In genomic region chr1:138385156-138385841, GRCm38 (mm10) we compare ENCODE assay signal across 9 mouse cellular contexts.
A peak's percentile ranks its signal among the peaks of the same experiment; 100 is the strongest.
DNase-seq lines count a peak whose midpoint lies in the region; ATAC-seq and TF ChIP-seq lines count a peak whose summit lies in the region.
"Had no signal": no experiment of that assay in that cellular context is flagged by ENCODE, and none has a peak within 500 bp of the region (broad histone marks: within the 10 kb centered on the region; RNA-seq: fewer than 3 reads in every experiment).

No protein-coding gene starts in this region.

- no peaks in the 10 kb centered on the region for H3K9me3 ChIP-seq in heart, embryonic 15.5 days (replicated peaks)
- no peaks in the 10 kb centered on the region for H3K9me3 ChIP-seq in forebrain, postnatal 0 days (ENCODE audit: low read length)
- no peaks in the 10 kb centered on the region for H3K9me3 ChIP-seq in midbrain, embryonic 13.5 days
- H3K9me3 ChIP-seq: embryonic facial prominence, embryonic 13.5 days had no signal

- WGBS in heart, embryonic 15.5 days: 57% methylated on average over 19 of the region's 19 CpGs
- 23% methylated on average over 19 of the region's 19 CpGs for WGBS in forebrain, postnatal 0 days
- WGBS in midbrain, embryonic 13.5 days: 24% methylated on average over 19 of the region's 19 CpGs

- no peaks in the 10 kb centered on the region for H3K27me3 ChIP-seq in heart, embryonic 15.5 days
- H3K27me3 ChIP-seq in forebrain, postnatal 0 days (ENCODE audit: insufficient read depth, low read length): no peaks in the 10 kb centered on the region
- no peaks in the 10 kb centered on the region for H3K27me3 ChIP-seq in midbrain, embryonic 13.5 days
- H3K27me3 ChIP-seq: embryonic facial prominence, embryonic 13.5 days had no signal

- no peak for TF ChIP-seq CTCF in forebrain, postnatal 0 days (IDR thresholded peaks at IDR 0.05; ENCODE audit: low read depth)
- TF ChIP-seq CTCF in left cerebral cortex, adult 2 months (IDR thresholded peaks at IDR 0.05): no peak

- H3K4me2 ChIP-seq in heart, embryonic 15.5 days: peak overlapping the region; percentile 7; the same call in 1 of the 2 replicates
- H3K4me2 ChIP-seq in forebrain, postnatal 0 days (ENCODE audit: low read depth): peak overlapping the region; percentile 35
- peak overlapping the region; percentile 42 for H3K4me2 ChIP-seq in midbrain, embryonic 13.5 days (replicated peaks)
- H3K4me2 ChIP-seq: embryonic facial prominence, embryonic 13.5 days had no signal

- H3K4me3 ChIP-seq in heart, embryonic 15.5 days: no peak overlapping the region
- no peak overlapping the region for H3K4me3 ChIP-seq in forebrain, postnatal 0 days (ENCODE audit: low read depth, low read length)
- 0 out of 2 replicates have a peak overlapping the region, but pooled peaks have one; percentile 6 for H3K4me3 ChIP-seq in midbrain, embryonic 13.5 days (replicated peaks)
- H3K4me3 ChIP-seq in left cerebral cortex, adult 2 months: no peak overlapping the region
- H3K4me3 ChIP-seq: embryonic facial prominence, embryonic 13.5 days had no signal

- H3K27ac ChIP-seq in heart, embryonic 15.5 days: no peak overlapping the region
- no peak overlapping the region for H3K27ac ChIP-seq in forebrain, postnatal 0 days (ENCODE audit: low read depth, low read length)
- peak overlapping the region; percentile 87 for H3K27ac ChIP-seq in midbrain, embryonic 13.5 days
- H3K27ac ChIP-seq in left cerebral cortex, adult 2 months: no peak overlapping the region
- H3K27ac ChIP-seq: embryonic facial prominence, embryonic 13.5 days had no signal

- no peak overlapping the region for H3K9ac ChIP-seq in heart, embryonic 15.5 days
- H3K9ac ChIP-seq in forebrain, postnatal 0 days: no peak overlapping the region
- no peak overlapping the region for H3K9ac ChIP-seq in midbrain, embryonic 13.5 days (replicated peaks)
- H3K9ac ChIP-seq: embryonic facial prominence, embryonic 13.5 days had no signal

- intact Hi-C loops in heart, postnatal 25 days (cut with DNase I): no loop called here
- intact Hi-C loops in left cerebral cortex, adult 2 months (cut with DNase I): no loop called here

- H3K36me3 ChIP-seq in heart, embryonic 15.5 days: no peaks in the 10 kb centered on the region
- no peaks in the 10 kb centered on the region for H3K36me3 ChIP-seq in forebrain, postnatal 0 days (ENCODE audit: insufficient read depth)
- H3K36me3 ChIP-seq in midbrain, embryonic 13.5 days: no peaks in the 10 kb centered on the region
- H3K36me3 ChIP-seq: embryonic facial prominence, embryonic 13.5 days had no signal

- no peak for DNase-seq in heart, postnatal 25 days (ENCODE audit: low spot score)
- peak; percentile 55 for DNase-seq in MN1 (ENCODE audit: low spot score)
- peak; percentile 12 for DNase-seq in forebrain, postnatal 0 days
- no peak for DNase-seq in frontal cortex, postnatal 36 days (ENCODE audit: low spot score in 2 of 2)
- no peak for DNase-seq in heart, adult 8-10 months (ENCODE audit: low spot score)
- DNase-seq in left cerebral cortex, adult 2 months (ENCODE audit: extremely low spot score in 1 of 2, low spot score in 2 of 2): no peak

- no peaks in the 10 kb centered on the region for H3K4me1 ChIP-seq in heart, embryonic 15.5 days (replicated peaks)
- no peaks in the 10 kb centered on the region for H3K4me1 ChIP-seq in forebrain, postnatal 0 days (ENCODE audit: insufficient read depth)
- peaks cover 25% of the 10 kb centered on the region for H3K4me1 ChIP-seq in midbrain, embryonic 13.5 days (replicated peaks)
- H3K4me1 ChIP-seq: embryonic facial prominence, embryonic 13.5 days had no signal

- no peak for ATAC-seq in heart, embryonic 15.5 days (replicated peaks; ENCODE audit: insufficient number of reproducible peaks, insufficient read depth, low FRiP score, low read depth)
- peak; percentile 48; the same call in 1 of the 2 replicates for ATAC-seq in forebrain, postnatal 0 days
- peak; percentile 94 for ATAC-seq in midbrain, embryonic 13.5 days

Comparison
In these comparisons a context has a peak if more than half of its experiments do, and no peak if none do; other contexts are left out.
1. DNase-seq: peak in MN1 (single experiment) and forebrain, postnatal 0 days (single experiment); none in heart, postnatal 25 days (single experiment), frontal cortex, postnatal 36 days (0 of 2), heart, adult 8-10 months (single experiment) and left cerebral cortex, adult 2 months (0 of 2).
2. Peak in every context shown above with its lines, with median percentiles within 50 percentile points of each other: H3K4me2 ChIP-seq.